Mouse (Mus musculus) lung, adult 2 months (tissue): ENCODE measurements around the gene 2300002M23Rik.

Source experiments
- CTCF ChIP-seq: fragments of 200-500 bp; IDR thresholded peaks from 2 replicates; pipeline ENCODE4 v1.5.1; 2011; ENCODE audit warnings: mild to moderate bottlenecking, low read length, control low read depth; ENCODE audit not compliant: insufficient read depth
- POLR2A ChIP-seq: fragments of 200-500 bp; IDR thresholded peaks from 2 replicates; pipeline ENCODE4 v1.6.1; 2011; ENCODE audit warnings: low read depth, mild to moderate bottlenecking, control low read depth, low read length, borderline replicate concordance; ENCODE audit errors: extremely low read depth

DNA sequence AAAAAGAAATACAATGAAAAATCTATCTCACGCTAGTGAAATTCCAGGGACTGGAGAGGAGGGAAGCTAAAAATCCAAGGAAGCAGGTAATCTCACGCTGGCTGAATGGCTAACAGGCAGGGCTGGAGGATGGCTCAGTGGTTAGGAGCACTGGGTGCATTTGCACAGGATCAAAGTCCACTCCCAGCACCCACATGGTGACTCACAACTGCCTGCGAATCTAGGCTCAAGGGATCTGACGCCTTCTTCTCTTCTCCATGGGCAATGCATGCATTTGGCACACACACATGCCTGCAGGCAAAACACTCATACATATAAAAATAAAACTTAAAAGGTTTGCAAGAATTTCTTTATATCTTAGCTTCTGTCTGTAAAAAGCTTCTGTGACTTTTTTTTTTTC, 29.8 kb upstream of the 2300002M23Rik start:
- TF ChIP-seq POLR2A (no peak), CTCF (no peak)
